Mouse (Mus musculus) G1E (cell line): ENCODE results near the gene Actr8.

Experiments used
- CTCF ChIP-seq: IDR thresholded peaks from 2 replicates; pipeline ENCODE4 v1.5.1; 2012; ENCODE audit warnings: low read depth, low read length, inconsistent platforms, mixed read lengths
- GATA2 ChIP-seq: IDR thresholded peaks from 2 replicates; pipeline ENCODE4 v1.6.1; 2012; ENCODE audit warnings: low read depth, low read length, inconsistent platforms, borderline replicate concordance
- POLR2AphosphoS5 ChIP-seq: IDR thresholded peaks from 2 replicates; pipeline ENCODE4 v1.6.1; 2012; ENCODE audit warnings: low read depth, low read length, inconsistent platforms; ENCODE audit not compliant: insufficient replicate concordance

- TF ChIP-seq CTCF (no peak), GATA2 (no peak), POLR2AphosphoS5 (no peak)
These were observed 46.2 kb downstream of the Actr8 start for GRCm38 (mm10) chr14:30024387-30024786.
